Mouse (Mus musculus) CD4-positive helper T cell, adult 2 months (primary cell): Measurements from ENCODE around the gene Adamts2.

Experiments used
- DNase-seq: peaks from one replicate; pipeline ENCODE4 v3.0.0-alpha.2; 2012; ENCODE audit warnings: low read depth, missing footprints, low spot score

Gene Adamts2

GRCm38 (mm10) chr11:50601641-50602355 lies at the start of gene Adamts2:
Gene Adamts2 (plus strand): TSS chr11:50602084.
- no peak for DNase-seq

- DNase-seq = no peak
These were observed 44.8 kb upstream of the Adamts2 start for GRCm38 (mm10) chr11:50557064-50557463.

- peak; percentile 15 for DNase-seq
These were observed 42.8 kb upstream of the Adamts2 start for GRCm38 (mm10) chr11:50559108-50559507.

- no peak for DNase-seq
These were observed 36.2 kb upstream of the Adamts2 start for GRCm38 (mm10) chr11:50565466-50566211.

GRCm38 (mm10) chr11:50571448-50571847 lies 30.4 kb upstream of the Adamts2 start:
- no peak for DNase-seq

GRCm38 (mm10) chr11:50576521-50576920 lies 25.4 kb upstream of the Adamts2 start:
- DNase-seq = no peak

GRCm38 (mm10) chr11:50587026-50587425 lies 14.9 kb upstream of the Adamts2 start:
- DNase-seq = peak; percentile 25

- peak; percentile 56 for DNase-seq
These were observed 14.1 kb upstream of the Adamts2 start for GRCm38 (mm10) chr11:50587787-50588186.

- peak; percentile 19 for DNase-seq
These were observed 12.8 kb upstream of the Adamts2 start for GRCm38 (mm10) chr11:50589060-50589459.

- DNase-seq = no peak
These were observed 10.8 kb upstream of the Adamts2 start for GRCm38 (mm10) chr11:50591053-50591452.

- DNase-seq = no peak
These were observed 8.9 kb upstream of the Adamts2 start for GRCm38 (mm10) chr11:50592892-50593553.

- no peak for DNase-seq
These were observed 5.3 kb upstream of the Adamts2 start for GRCm38 (mm10) chr11:50596571-50596970.

- DNase-seq = no peak
These were observed 2.7 kb upstream of the Adamts2 start for GRCm38 (mm10) chr11:50599156-50599555.

- no peak for DNase-seq
These were observed 635 bp downstream of the Adamts2 start for GRCm38 (mm10) chr11:50602356-50603081.

- no peak for DNase-seq
These were observed 1.4 kb downstream of the Adamts2 start for GRCm38 (mm10) chr11:50603082-50603910.

GRCm38 (mm10) chr11:50604371-50604770 lies 2.5 kb downstream of the Adamts2 start:
- DNase-seq = no peak

GRCm38 (mm10) chr11:50611181-50611580 lies 9.3 kb downstream of the Adamts2 start:
- DNase-seq = no peak

GRCm38 (mm10) chr11:50617015-50617543 lies 15.2 kb downstream of the Adamts2 start:
- no peak for DNase-seq

- no peak for DNase-seq
These were observed 19.0 kb downstream of the Adamts2 start for GRCm38 (mm10) chr11:50620926-50621325.

GRCm38 (mm10) chr11:50621364-50621763 lies 19.5 kb downstream of the Adamts2 start:
- no peak for DNase-seq
